Mouse (Mus musculus) hindbrain, embryonic 12.5 days (tissue): ENCODE data around the gene Abcb11. TPM values are rescaled to one million over a fixed set of nuclear protein-coding genes. Genes with fewer than 3 reads are reported as not detected.

Source experiments
- ATAC-seq: fragments of 200-750 bp; cut with Nextera tagmentation; 2 replicates; pipeline ENCODE4 v1.8.0; 2017; ENCODE audit warnings: moderate TSS enrichment; ENCODE audit not compliant: low FRiP score
- H3K27ac ChIP-seq: fragments of 300-500 bp; sonication (generic); 2 replicates; pipeline ENCODE4 v1.5.1; 2016; ENCODE audit warnings: mild to moderate bottlenecking
- H3K27me3 ChIP-seq: fragments of 300-500 bp; sonication (generic); 2 replicates; pipeline ENCODE4 v1.6.1; 2016; ENCODE audit warnings: mild to moderate bottlenecking
- H3K36me3 ChIP-seq: fragments of 300-500 bp; sonication (generic); 2 replicates; pipeline ENCODE4 v1.6.1; 2016; ENCODE audit warnings: mild to moderate bottlenecking
- H3K4me1 ChIP-seq: fragments of 300-500 bp; sonication (generic); 2 replicates; pipeline ENCODE4 v1.6.1; 2016
- H3K4me2 ChIP-seq: fragments of 300-500 bp; sonication (generic); replicated peaks from 2 replicates; pipeline ENCODE4 v1.6.1; 2016; ENCODE audit warnings: mild to moderate bottlenecking
- H3K4me3 ChIP-seq: fragments of 300-500 bp; sonication (generic); 2 replicates; pipeline ENCODE4 v1.5.1; 2016; ENCODE audit warnings: mild to moderate bottlenecking
- H3K9ac ChIP-seq: fragments of 300-500 bp; sonication (generic); 2 replicates; pipeline ENCODE4 v1.6.1; 2016; ENCODE audit warnings: mild to moderate bottlenecking, moderate library complexity
- H3K9me3 ChIP-seq: fragments of 300-500 bp; sonication (generic); replicated peaks from 2 replicates; pipeline ENCODE4 v1.6.1; 2016; ENCODE audit warnings: mild to moderate bottlenecking
- WGBS: fragments of 180-500 bp; shearing (Covaris S2); methylation state at CpG from one replicate; pipeline ENCODE4 v1.1.7; 2016; 5-methylcytosine and 5-hydroxymethylcytosine counted together
- polyA plus RNA-seq: library from polyadenylated mRNA; unstranded; fragments of >200 nt; fragmentation: Nextera tagmentation; extraction: Ambion mirVana; gene quantifications from 2 replicates; pipeline ENCODE4 v1.2.1, GENCODE M21; 2016

Abcb11 gene
- polyA plus RNA-seq, 1 experiment from 2014 or later = not detected

GRCm38 (mm10) chr2:69247081-69247480 lies 95.3 kb downstream of the Abcb11 start:
- WGBS = 82% methylated on average over 1 of the region's 1 CpGs
- no peaks in the 10 kb centered on the region for H3K36me3 ChIP-seq
- ATAC-seq = no peak

GRCm38 (mm10) chr2:69244924-69245323 lies 97.5 kb downstream of the Abcb11 start:
- H3K36me3 ChIP-seq = no peaks in the 10 kb centered on the region
- 24% methylated on average over 2 of the region's 2 CpGs for WGBS
- no peaks in the 10 kb centered on the region for H3K27me3 ChIP-seq
- H3K4me1 ChIP-seq = no peaks in the 10 kb centered on the region
- H3K9me3 ChIP-seq = no peaks in the 10 kb centered on the region
- no peak overlapping the region for H3K27ac ChIP-seq
- no peak overlapping the region for H3K9ac ChIP-seq
- ATAC-seq = no peak
- no peak overlapping the region for H3K4me3 ChIP-seq
- no peak overlapping the region for H3K4me2 ChIP-seq

More at GRCm38 (mm10) chr2:69247081-69247480, 95.3 kb downstream of the Abcb11 start:
- no peak overlapping the region for H3K9ac ChIP-seq
- no peak overlapping the region for H3K27ac ChIP-seq
- no peak overlapping the region for H3K4me3 ChIP-seq
- no peaks in the 10 kb centered on the region for H3K27me3 ChIP-seq
- H3K4me1 ChIP-seq = no peaks in the 10 kb centered on the region
- no peak overlapping the region for H3K4me2 ChIP-seq
- H3K9me3 ChIP-seq = no peaks in the 10 kb centered on the region

- Histone ChIP-seq H3K27me3 (no peaks in the 10 kb centered on the region), H3K4me2 (no peak overlapping the region), H3K36me3 (no peaks in the 10 kb centered on the region), H3K9me3 (no peaks in the 10 kb centered on the region), H3K27ac (no peak overlapping the region), H3K4me3 (no peak overlapping the region), H3K4me1 (no peaks in the 10 kb centered on the region), H3K9ac (no peak overlapping the region)
- no peak for ATAC-seq
- WGBS = 75% methylated on average over 9 of the region's 9 CpGs
Observed at GRCm38 (mm10) chr2:69239315-69239714, 103.1 kb downstream of the Abcb11 start.

- Histone ChIP-seq H3K27ac (no peak overlapping the region), H3K27me3 (no peaks in the 10 kb centered on the region), H3K36me3 (no peaks in the 10 kb centered on the region), H3K4me3 (no peak overlapping the region), H3K9me3 (no peaks in the 10 kb centered on the region), H3K4me1 (no peaks in the 10 kb centered on the region), H3K9ac (no peak overlapping the region), H3K4me2 (no peak overlapping the region)
- 70% methylated on average over 5 of the region's 5 CpGs for WGBS
- peak; percentile 76 for ATAC-seq
Observed at GRCm38 (mm10) chr2:69234976-69235678, 107.3 kb downstream of the Abcb11 start.

- no peak for ATAC-seq
- no peak overlapping the region for H3K4me2 ChIP-seq
- H3K27ac ChIP-seq = no peak overlapping the region
- H3K27me3 ChIP-seq = no peaks in the 10 kb centered on the region
- H3K9me3 ChIP-seq = no peaks in the 10 kb centered on the region
- H3K4me3 ChIP-seq = no peak overlapping the region
- H3K9ac ChIP-seq = no peak overlapping the region
- H3K36me3 ChIP-seq = no peaks in the 10 kb centered on the region
- H3K4me1 ChIP-seq = no peaks in the 10 kb centered on the region
Observed at GRCm38 (mm10) chr2:69232101-69232500, 110.3 kb downstream of the Abcb11 start.

GRCm38 (mm10) chr2:69230137-69230536 lies 112.3 kb downstream of the Abcb11 start:
- H3K4me3 ChIP-seq = no peak overlapping the region
- no peak overlapping the region for H3K27ac ChIP-seq
- no peak overlapping the region for H3K4me2 ChIP-seq
- H3K27me3 ChIP-seq = no peaks in the 10 kb centered on the region
- H3K9me3 ChIP-seq = no peaks in the 10 kb centered on the region
- H3K36me3 ChIP-seq = no peaks in the 10 kb centered on the region
- WGBS = 84% methylated on average over 2 of the region's 2 CpGs
- no peaks in the 10 kb centered on the region for H3K4me1 ChIP-seq
- no peak overlapping the region for H3K9ac ChIP-seq
- no peak for ATAC-seq

GRCm38 (mm10) chr2:69228635-69229034 lies 113.8 kb downstream of the Abcb11 start:
- Histone ChIP-seq H3K27me3 (no peaks in the 10 kb centered on the region), H3K4me2 (no peak overlapping the region), H3K27ac (no peak overlapping the region), H3K36me3 (no peaks in the 10 kb centered on the region), H3K4me3 (no peak overlapping the region), H3K9ac (no peak overlapping the region), H3K4me1 (no peaks in the 10 kb centered on the region), H3K9me3 (no peaks in the 10 kb centered on the region)
- WGBS = 72% methylated on average over 6 of the region's 6 CpGs
- no peak for ATAC-seq

- 86% methylated on average over 9 of the region's 9 CpGs for WGBS
- no peaks in the 10 kb centered on the region for H3K4me1 ChIP-seq
- H3K27ac ChIP-seq = no peak overlapping the region
- no peak for ATAC-seq
- no peaks in the 10 kb centered on the region for H3K36me3 ChIP-seq
- no peak overlapping the region for H3K9ac ChIP-seq
- no peak overlapping the region for H3K4me2 ChIP-seq
- H3K9me3 ChIP-seq = no peaks in the 10 kb centered on the region
- H3K4me3 ChIP-seq = no peak overlapping the region
- no peaks in the 10 kb centered on the region for H3K27me3 ChIP-seq
Observed at GRCm38 (mm10) chr2:69226876-69227275, 115.5 kb downstream of the Abcb11 start.

- Histone ChIP-seq H3K27me3 (no peaks in the 10 kb centered on the region), H3K4me3 (no peak overlapping the region), H3K4me2 (no peak overlapping the region), H3K4me1 (no peaks in the 10 kb centered on the region), H3K9ac (no peak overlapping the region), H3K36me3 (no peaks in the 10 kb centered on the region), H3K27ac (no peak overlapping the region), H3K9me3 (no peaks in the 10 kb centered on the region)
- no peak for ATAC-seq
- 53% methylated on average over 2 of the region's 2 CpGs for WGBS
Observed at GRCm38 (mm10) chr2:69224724-69225123, 117.7 kb downstream of the Abcb11 start.

- 70% methylated on average over 10 of the region's 10 CpGs for WGBS
- ATAC-seq = no peak
Observed at GRCm38 (mm10) chr2:69222815-69223214, 119.6 kb downstream of the Abcb11 start.

GRCm38 (mm10) chr2:69221868-69222416 lies 120.5 kb downstream of the Abcb11 start:
- H3K27me3 ChIP-seq = no peaks in the 10 kb centered on the region
- H3K4me3 ChIP-seq = no peak overlapping the region
- H3K4me1 ChIP-seq = no peaks in the 10 kb centered on the region
- no peaks in the 10 kb centered on the region for H3K9me3 ChIP-seq
- H3K9ac ChIP-seq = no peak overlapping the region
- ATAC-seq = no peak
- no peak overlapping the region for H3K27ac ChIP-seq
- H3K36me3 ChIP-seq = no peaks in the 10 kb centered on the region
- no peak overlapping the region for H3K4me2 ChIP-seq
- WGBS = 41% methylated on average over 5 of the region's 5 CpGs

More at GRCm38 (mm10) chr2:69222815-69223214, 119.6 kb downstream of the Abcb11 start:
- no peak overlapping the region for H3K9ac ChIP-seq
- H3K27me3 ChIP-seq = no peaks in the 10 kb centered on the region
- no peaks in the 10 kb centered on the region for H3K4me1 ChIP-seq
- no peak overlapping the region for H3K4me2 ChIP-seq
- no peaks in the 10 kb centered on the region for H3K9me3 ChIP-seq
- no peak overlapping the region for H3K4me3 ChIP-seq
- H3K36me3 ChIP-seq = no peaks in the 10 kb centered on the region
- H3K27ac ChIP-seq = no peak overlapping the region

- H3K27ac ChIP-seq = no peak overlapping the region
- no peaks in the 10 kb centered on the region for H3K9me3 ChIP-seq
- no peaks in the 10 kb centered on the region for H3K27me3 ChIP-seq
- no peak for ATAC-seq
- H3K4me3 ChIP-seq = no peak overlapping the region
- H3K9ac ChIP-seq = no peak overlapping the region
- WGBS = 80% methylated on average over 7 of the region's 7 CpGs
- no peaks in the 10 kb centered on the region for H3K36me3 ChIP-seq
- H3K4me1 ChIP-seq = no peaks in the 10 kb centered on the region
- no peak overlapping the region for H3K4me2 ChIP-seq
Observed at GRCm38 (mm10) chr2:69215242-69215641, 127.2 kb downstream of the Abcb11 start.

- Histone ChIP-seq H3K36me3 (no peaks in the 10 kb centered on the region), H3K4me2 (no peak overlapping the region), H3K4me3 (no peak overlapping the region), H3K9ac (no peak overlapping the region), H3K27ac (no peak overlapping the region), H3K9me3 (no peaks in the 10 kb centered on the region), H3K27me3 (no peaks in the 10 kb centered on the region), H3K4me1 (no peaks in the 10 kb centered on the region)
- 66% methylated on average over 10 of the region's 10 CpGs for WGBS
- no peak for ATAC-seq
Observed at GRCm38 (mm10) chr2:69212652-69213051, 129.8 kb downstream of the Abcb11 start.
